Comparison of ENCODE assay signal across 8 mouse cellular contexts in genomic region chr8:84902920-84903661, GRCm38 (mm10). TPM values are rescaled to one million over a fixed set of nuclear protein-coding genes. Genes with fewer than 3 reads are reported as not detected.
A peak's percentile ranks its signal among the peaks of the same experiment; 100 is the strongest.
DNase-seq lines count a peak whose midpoint lies in the region; ATAC-seq and TF ChIP-seq lines count a peak whose summit lies in the region.

No protein-coding gene starts in this region.

- peak; percentile 48; the same call in 1 of the 2 replicates for TF ChIP-seq EP300 in liver, postnatal 0 days (IDR thresholded peaks at IDR 0.05; ENCODE audit: low read depth)

- H3K4me3 ChIP-seq in forebrain, embryonic 14.5 days (ENCODE audit: low read depth, low read length) = peak overlapping the region; percentile 48
- peak overlapping the region; percentile 93 for H3K4me3 ChIP-seq in liver, postnatal 0 days (ENCODE audit: low read depth, low read length)
- H3K4me3 ChIP-seq in neural tube, embryonic 13.5 days = peak overlapping the region; percentile 47

- under 1% methylated on average over 68 of the region's 68 CpGs for WGBS in forebrain, embryonic 14.5 days
- WGBS in liver, postnatal 0 days (ENCODE audit: insufficient replicate concordance) = under 1% methylated on average over 66 of the region's 68 CpGs
- under 1% methylated on average over 68 of the region's 68 CpGs for WGBS in neural tube, embryonic 13.5 days

- peak overlapping the region; percentile 24; the same call in 1 of the 2 replicates for H3K27ac ChIP-seq in forebrain, embryonic 14.5 days (ENCODE audit: low read depth, low read length)
- H3K27ac ChIP-seq in liver, postnatal 0 days (ENCODE audit: low read depth) = peak overlapping the region; percentile 95
- H3K27ac ChIP-seq in neural tube, embryonic 13.5 days (replicated peaks) = no peak overlapping the region

- TF ChIP-seq CTCF in liver, postnatal 0 days (IDR thresholded peaks at IDR 0.05; ENCODE audit: low read depth) = peak; percentile 97

- no peaks in the 10 kb centered on the region for H3K36me3 ChIP-seq in forebrain, embryonic 14.5 days (ENCODE audit: control insufficient read depth, insufficient read depth, low read length)
- H3K36me3 ChIP-seq in liver, postnatal 0 days (replicated peaks; ENCODE audit: insufficient read depth, low read length) = peaks cover 21% of the 10 kb centered on the region
- no peaks in the 10 kb centered on the region for H3K36me3 ChIP-seq in neural tube, embryonic 13.5 days

- peaks cover 6% of the 10 kb centered on the region for H3K4me1 ChIP-seq in forebrain, embryonic 14.5 days (ENCODE audit: control insufficient read depth, insufficient read depth, low read length)
- peaks cover 19% of the 10 kb centered on the region for H3K4me1 ChIP-seq in liver, postnatal 0 days (ENCODE audit: insufficient read depth)
- H3K4me1 ChIP-seq in neural tube, embryonic 13.5 days (replicated peaks) = peaks cover 14% of the 10 kb centered on the region

- no peaks in the 10 kb centered on the region for H3K9me3 ChIP-seq in forebrain, embryonic 14.5 days (replicated peaks; ENCODE audit: control insufficient read depth, low read length)
- no peaks in the 10 kb centered on the region for H3K9me3 ChIP-seq in liver, postnatal 0 days (ENCODE audit: low read length)
- H3K9me3 ChIP-seq in neural tube, embryonic 13.5 days = no peaks in the 10 kb centered on the region

- no peaks in the 10 kb centered on the region for H3K27me3 ChIP-seq in forebrain, embryonic 14.5 days (replicated peaks; ENCODE audit: control insufficient read depth, insufficient read depth, low read length)
- no peaks in the 10 kb centered on the region for H3K27me3 ChIP-seq in liver, postnatal 0 days (ENCODE audit: insufficient read depth, low read length)
- H3K27me3 ChIP-seq in neural tube, embryonic 13.5 days = peaks cover 41% of the 10 kb centered on the region

- H3K9ac ChIP-seq in forebrain, embryonic 14.5 days (ENCODE audit: low read length) = peak overlapping the region; percentile 72
- H3K9ac ChIP-seq in liver, postnatal 0 days (replicated peaks) = peak overlapping the region; percentile 98
- peak overlapping the region; percentile 76 for H3K9ac ChIP-seq in neural tube, embryonic 13.5 days

- intact Hi-C loops in heart, postnatal 14 days (cut with DNase I) = loop anchor here (2.0 kb wide), 1 partner anchor 56 kb away; the partner anchor contains the start of gene Calr

- peak; percentile 96 for DNase-seq in ES-CJ7 (ENCODE audit: low read depth, low spot score)
- peak; percentile 96 for DNase-seq in cerebellum, adult 11 months
- peak; percentile 91 for DNase-seq in forebrain, embryonic 14.5 days (ENCODE audit: low spot score)
- peak; percentile 94 to 96 for DNase-seq in heart, postnatal 14 days
- DNase-seq in layer of hippocampus, adult 11-12 months (ENCODE audit: low spot score) = peak; percentile 96
- peak; percentile 94 for DNase-seq in liver, postnatal 0 days
- DNase-seq in telencephalon, adult 2 months (ENCODE audit: low read depth, low spot score) = peak; percentile 51

- peak; percentile 93 for ATAC-seq in forebrain, embryonic 14.5 days
- ATAC-seq in liver, postnatal 0 days = peak; percentile 84
- peak; percentile 83 for ATAC-seq in neural tube, embryonic 13.5 days (ENCODE audit: low read depth)

- peak overlapping the region; percentile 92 for H3K4me2 ChIP-seq in forebrain, embryonic 14.5 days (ENCODE audit: low read length)
- H3K4me2 ChIP-seq in liver, postnatal 0 days (ENCODE audit: low read depth, low read length) = peak overlapping the region; percentile 90
- peak overlapping the region; percentile 88 for H3K4me2 ChIP-seq in neural tube, embryonic 13.5 days

RNA-seq across cellular contexts. Expression of gene Klf1, which starts 1.4 kb away (rescaled TPM):
- 0.74 and 0.99 TPM in 2 replicates for polyA plus RNA-seq in forebrain, embryonic 14.5 days (2014; fragmentation: Nextera tagmentation; extraction: Ambion mirVana)
- not detected for total RNA-seq in heart, postnatal 14 days (2021)
- 133 and 149 TPM in 2 replicates for polyA plus RNA-seq in liver, postnatal 0 days (2015; fragmentation: Nextera tagmentation; extraction: Ambion mirVana)
- polyA plus RNA-seq in neural tube, embryonic 13.5 days (2015; fragmentation: Nextera tagmentation; extraction: Ambion mirVana) = 0.90 and 0.91 TPM in 2 replicates

RNA-seq across cellular contexts. Expression of gene Dnase2a, which starts 5.3 kb away (rescaled TPM):
- 4.8 and 5.5 TPM in 2 replicates for polyA plus RNA-seq in forebrain, embryonic 14.5 days (2014; fragmentation: Nextera tagmentation; extraction: Ambion mirVana)
- 1 to 10 TPM; 5.9 to 7.3 TPM for total RNA-seq in heart, postnatal 14 days (2021)
- 15.4 and 16.0 TPM in 2 replicates for polyA plus RNA-seq in liver, postnatal 0 days (2015; fragmentation: Nextera tagmentation; extraction: Ambion mirVana)
- polyA plus RNA-seq in neural tube, embryonic 13.5 days (2015; fragmentation: Nextera tagmentation; extraction: Ambion mirVana) = 4.5 and 8.8 TPM in 2 replicates

RNA-seq across cellular contexts. Expression of gene Gcdh, which starts 9.4 kb away (rescaled TPM):
- polyA plus RNA-seq in forebrain, embryonic 14.5 days (2014; fragmentation: Nextera tagmentation; extraction: Ambion mirVana) = 27.1 and 30.0 TPM in 2 replicates
- total RNA-seq in heart, postnatal 14 days (2021) = 10 to 100 TPM; 41.4 to 42.0 TPM
- polyA plus RNA-seq in liver, postnatal 0 days (2015; fragmentation: Nextera tagmentation; extraction: Ambion mirVana) = 139 and 141 TPM in 2 replicates
- 37.2 and 37.3 TPM in 2 replicates for polyA plus RNA-seq in neural tube, embryonic 13.5 days (2015; fragmentation: Nextera tagmentation; extraction: Ambion mirVana)

RNA-seq across cellular contexts. Expression of gene Syce2, which starts 31.2 kb away (rescaled TPM):
- polyA plus RNA-seq in forebrain, embryonic 14.5 days (2014; fragmentation: Nextera tagmentation; extraction: Ambion mirVana) = 58.0 and 71.5 TPM in 2 replicates
- 1 to 10 TPM; 2.2 to 3.7 TPM for total RNA-seq in heart, postnatal 14 days (2021)
- 30.6 and 31.2 TPM in 2 replicates for polyA plus RNA-seq in liver, postnatal 0 days (2015; fragmentation: Nextera tagmentation; extraction: Ambion mirVana)
- polyA plus RNA-seq in neural tube, embryonic 13.5 days (2015; fragmentation: Nextera tagmentation; extraction: Ambion mirVana) = 16.4 and 16.6 TPM in 2 replicates

RNA-seq across cellular contexts. Expression of gene Mast1, which starts 34.1 kb away (rescaled TPM):
- 24.5 and 40.2 TPM in 2 replicates for polyA plus RNA-seq in forebrain, embryonic 14.5 days (2014; fragmentation: Nextera tagmentation; extraction: Ambion mirVana)
- not detected for total RNA-seq in heart, postnatal 14 days (2021)
- 0.07 TPM in 1 of 2 replicates, not detected in the other for polyA plus RNA-seq in liver, postnatal 0 days (2015; fragmentation: Nextera tagmentation; extraction: Ambion mirVana)
- polyA plus RNA-seq in neural tube, embryonic 13.5 days (2015; fragmentation: Nextera tagmentation; extraction: Ambion mirVana) = 62.7 and 70.3 TPM in 2 replicates

Comparison
In these comparisons a context has a peak if more than half of its experiments do, and no peak if none do; other contexts are left out.
1. RNA of gene Klf1, which starts 1.4 kb away (polyA plus RNA-seq): 133 to 149 TPM in liver, postnatal 0 days; 0.74 to 0.99 TPM in forebrain, embryonic 14.5 days and 0.90 to 0.91 TPM in neural tube, embryonic 13.5 days; every median in the first group is over 10 times any median in the second.
2. Peak in every context shown above with its lines, with median percentiles within 50 percentile points of each other: DNase-seq, ATAC-seq, H3K4me2 ChIP-seq, H3K4me3 ChIP-seq and H3K9ac ChIP-seq.